Mouse (Mus musculus) lung, postnatal 0 days (tissue): ENCODE data around the gene Opcml.

Experiments
- CTCF ChIP-seq: IDR thresholded peaks from 2 replicates; pipeline ENCODE4 v1.5.1; 2016; ENCODE audit warnings: antibody characterized with exemption, mild to moderate bottlenecking
- EP300 ChIP-seq: IDR thresholded peaks from 2 replicates; pipeline ENCODE4 v1.6.1; 2016; ENCODE audit warnings: antibody characterized with exemption, mild to moderate bottlenecking, control low read depth

DNA sequence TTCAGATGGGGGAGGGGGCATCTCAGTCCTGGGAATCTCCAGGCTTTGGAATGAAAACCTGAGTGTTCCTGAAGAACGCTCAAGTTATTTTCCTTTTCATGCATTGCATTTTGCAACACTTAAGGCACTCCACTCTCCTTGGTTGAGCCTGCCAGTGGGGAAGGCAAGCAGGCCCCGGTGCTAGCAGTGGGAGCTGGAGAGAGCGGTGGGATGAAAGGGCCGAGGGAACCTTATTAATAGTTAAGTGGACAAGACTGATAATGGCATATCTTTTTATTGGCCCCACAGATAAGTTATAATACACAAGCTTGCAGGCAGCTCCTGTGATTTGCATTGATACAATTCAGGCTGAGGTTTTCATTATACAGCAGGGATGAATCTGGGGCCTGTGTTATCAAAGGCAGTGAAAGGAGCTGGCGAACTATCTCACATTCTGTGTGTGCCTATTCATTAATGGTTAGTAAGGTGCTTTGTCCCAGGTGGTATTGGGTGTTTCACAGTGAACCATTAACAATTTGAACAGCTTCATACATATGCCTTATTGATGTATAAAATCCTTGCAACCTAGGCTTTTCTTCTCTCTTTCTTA, 407.6 kb downstream of the Opcml start:
- TF ChIP-seq CTCF (no peak), EP300 (no peak)
